In genomic region chr11:119942201-119942726, GRCm38 (mm10) we compare ENCODE assay signal across 8 mouse cellular contexts. TPM values are rescaled to one million over a fixed set of nuclear protein-coding genes. Genes with fewer than 3 reads are reported as not detected.
DNase-seq lines count a peak whose midpoint lies in the region; ATAC-seq lines count a peak whose summit lies in the region.

No protein-coding gene starts in this region.

- peak overlapping the region; percentile 83 for H3K4me2 ChIP-seq in hindbrain, embryonic 15.5 days

- peak overlapping the region; percentile 78 for H3K4me3 ChIP-seq in hindbrain, embryonic 15.5 days

- peak overlapping the region; percentile 60 for H3K9ac ChIP-seq in hindbrain, embryonic 15.5 days

- no peaks in the 10 kb centered on the region for H3K36me3 ChIP-seq in hindbrain, embryonic 15.5 days

- H3K27me3 ChIP-seq in hindbrain, embryonic 15.5 days, result peaks cover 6% of the 10 kb centered on the region; the same call in 1 of the 2 replicates

- H3K27ac ChIP-seq in hindbrain, embryonic 15.5 days (replicated peaks), result peak overlapping the region; percentile 83

- intact Hi-C loops in left cerebral cortex, postnatal 36 days (cut with DNase I), result loop anchor here (2.0 kb wide), 1 partner anchor 49 kb away; no protein-coding TSS in a partner anchor

- peaks cover 62% of the 10 kb centered on the region for H3K4me1 ChIP-seq in hindbrain, embryonic 15.5 days (replicated peaks)

- peak; percentile 52 for ATAC-seq in hindbrain, embryonic 15.5 days (ENCODE audit: low FRiP score, low read depth)
- peak; percentile 3; the same call in 1 of the 2 replicates for ATAC-seq in megakaryocyte-erythroid progenitor cell, adult 5-6 weeks (replicated peaks; ENCODE audit: low FRiP score, low TSS enrichment, poor library complexity, severe bottlenecking)

- 1% methylated on average over 43 of the region's 43 CpGs for WGBS in hindbrain, embryonic 15.5 days

- DNase-seq in embryo, embryonic 10 days (ENCODE audit: low spot score), result peak; percentile 73
- DNase-seq in embryo, embryonic 9.5 days (ENCODE audit: extremely low spot score), result no peak
- peak; percentile 55 for DNase-seq in right cerebral cortex, postnatal 4 days
- no peak for DNase-seq in right cerebral cortex, postnatal 10 days (ENCODE audit: low spot score in 2 of 2)
- DNase-seq in left cerebral cortex, postnatal 36 days (ENCODE audit: low spot score in 2 of 2), result no peak
- no peak for DNase-seq in adrenal gland, adult (ENCODE audit: inconsistent age in 2 of 2, low spot score in 1 of 2)

- no peaks in the 10 kb centered on the region for H3K9me3 ChIP-seq in hindbrain, embryonic 15.5 days

RNA-seq across cellular contexts. Expression of gene Baiap2, which starts 0.3 kb away (rescaled TPM):
- 16.8 and 20.1 TPM in 2 replicates for polyA plus RNA-seq in hindbrain, embryonic 15.5 days (2015; fragmentation: Nextera tagmentation; extraction: Ambion mirVana)
- total RNA-seq in megakaryocyte-erythroid progenitor cell, adult 5-6 weeks (2014; fragmentation: Nextera tagmentation), result 1.0 and 2.3 TPM in 2 replicates
- total RNA-seq in megakaryocyte-erythroid progenitor cell, adult 5-6 weeks (2017), result 1.5 and 17.7 TPM in 2 replicates
- total RNA-seq in left cerebral cortex, postnatal 36 days (2021), result 100 to 1,000 TPM; 228 to 303 TPM

RNA-seq across cellular contexts. Expression of gene Chmp6, which starts 29.0 kb away (rescaled TPM):
- polyA plus RNA-seq in hindbrain, embryonic 15.5 days (2015; fragmentation: Nextera tagmentation; extraction: Ambion mirVana), result 102 and 109 TPM in 2 replicates
- total RNA-seq in megakaryocyte-erythroid progenitor cell, adult 5-6 weeks (2014; fragmentation: Nextera tagmentation), result 13.6 and 25.2 TPM in 2 replicates
- 17.7 and 92.3 TPM in 2 replicates for total RNA-seq in megakaryocyte-erythroid progenitor cell, adult 5-6 weeks (2017)
- 10 to 100 TPM; 43.7 to 45.4 TPM for total RNA-seq in left cerebral cortex, postnatal 36 days (2021)

Comparison
In these comparisons a context has a peak if more than half of its experiments do, and no peak if none do; other contexts are left out.
1. DNase-seq: peak in embryo, embryonic 10 days (single experiment) and right cerebral cortex, postnatal 4 days (single experiment); none in embryo, embryonic 9.5 days (single experiment), right cerebral cortex, postnatal 10 days (0 of 2), left cerebral cortex, postnatal 36 days (0 of 2) and adrenal gland, adult (0 of 2).
2. RNA of gene Baiap2, which starts 0.3 kb away (total RNA-seq): 228 to 303 TPM in left cerebral cortex, postnatal 36 days; 1.0 to 17.7 TPM in megakaryocyte-erythroid progenitor cell, adult 5-6 weeks; every median in the first group is over 10 times any median in the second.